In the genomic region with DNA sequence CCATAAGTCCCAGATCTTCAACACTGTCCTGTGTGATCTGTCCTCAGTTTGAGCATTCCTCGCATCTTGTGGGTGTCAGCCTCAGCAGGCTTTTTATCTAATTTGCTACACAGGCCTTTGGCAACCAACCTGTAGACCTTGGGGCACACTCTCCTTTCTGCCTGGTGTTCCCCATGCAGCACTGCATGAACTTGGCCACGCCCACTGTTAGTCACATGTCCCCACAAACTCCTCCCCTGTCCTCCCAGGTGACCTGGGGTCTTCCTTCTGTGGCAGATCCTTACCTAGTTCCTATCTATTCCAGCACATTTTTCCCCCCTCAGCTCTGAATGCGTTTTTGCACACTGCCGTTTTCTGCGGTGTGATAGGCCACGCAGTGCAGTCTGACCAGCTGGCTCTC, we compare ENCODE assay signal across 15 mouse cellular contexts.
"Had no signal": no experiment of that assay in that cellular context is flagged by ENCODE, and none has a peak within 500 bp of the region (broad histone marks: within the 10 kb centered on the region; RNA-seq: fewer than 3 reads in every experiment).

No protein-coding gene starts in this region.

- H3K36me3 ChIP-seq: limb, embryonic 12.5 days; liver, embryonic 15.5 days; midbrain, embryonic 10.5 days; midbrain, embryonic 15.5 days; neural tube, embryonic 13.5 days had no signal

- H3K4me3 ChIP-seq: limb, embryonic 12.5 days; liver, embryonic 15.5 days; midbrain, embryonic 10.5 days; midbrain, embryonic 15.5 days; neural tube, embryonic 13.5 days had no signal

- H3K9ac ChIP-seq: limb, embryonic 12.5 days; liver, embryonic 15.5 days; midbrain, embryonic 15.5 days; neural tube, embryonic 13.5 days had no signal

- H3K27ac ChIP-seq: limb, embryonic 12.5 days; liver, embryonic 15.5 days; midbrain, embryonic 10.5 days; midbrain, embryonic 15.5 days; neural tube, embryonic 13.5 days had no signal

- H3K4me1 ChIP-seq: limb, embryonic 12.5 days; liver, embryonic 15.5 days; midbrain, embryonic 10.5 days had no signal

- DNase-seq: kidney, adult 8-10 months; kidney, postnatal 25 days; layer of hippocampus, adult 9-11 months; lung, adult 2 months; lung, postnatal 36 days; right cerebral cortex, adult 18-20 months; right cerebral cortex, postnatal 25 days; thymus, adult 18-20 months; thymus, postnatal 25 days had no signal

- H3K27me3 ChIP-seq: liver, embryonic 15.5 days; midbrain, embryonic 15.5 days; neural tube, embryonic 13.5 days had no signal

- H3K4me2 ChIP-seq: limb, embryonic 12.5 days; liver, embryonic 15.5 days; midbrain, embryonic 15.5 days; neural tube, embryonic 13.5 days had no signal

- H3K9me3 ChIP-seq: limb, embryonic 12.5 days; liver, embryonic 15.5 days; midbrain, embryonic 10.5 days; midbrain, embryonic 15.5 days; neural tube, embryonic 13.5 days had no signal

- ATAC-seq: lung, postnatal 0 days; midbrain, embryonic 15.5 days had no signal
